Mouse (Mus musculus): ENCODE measurements at regions not wholly inside any gene's neighbourhood (a gene's known extent, or its start where the extent isn't known, plus 50 kb on each side); places are given as distances from the start of the nearest gene placed in this dataset.

DNA sequence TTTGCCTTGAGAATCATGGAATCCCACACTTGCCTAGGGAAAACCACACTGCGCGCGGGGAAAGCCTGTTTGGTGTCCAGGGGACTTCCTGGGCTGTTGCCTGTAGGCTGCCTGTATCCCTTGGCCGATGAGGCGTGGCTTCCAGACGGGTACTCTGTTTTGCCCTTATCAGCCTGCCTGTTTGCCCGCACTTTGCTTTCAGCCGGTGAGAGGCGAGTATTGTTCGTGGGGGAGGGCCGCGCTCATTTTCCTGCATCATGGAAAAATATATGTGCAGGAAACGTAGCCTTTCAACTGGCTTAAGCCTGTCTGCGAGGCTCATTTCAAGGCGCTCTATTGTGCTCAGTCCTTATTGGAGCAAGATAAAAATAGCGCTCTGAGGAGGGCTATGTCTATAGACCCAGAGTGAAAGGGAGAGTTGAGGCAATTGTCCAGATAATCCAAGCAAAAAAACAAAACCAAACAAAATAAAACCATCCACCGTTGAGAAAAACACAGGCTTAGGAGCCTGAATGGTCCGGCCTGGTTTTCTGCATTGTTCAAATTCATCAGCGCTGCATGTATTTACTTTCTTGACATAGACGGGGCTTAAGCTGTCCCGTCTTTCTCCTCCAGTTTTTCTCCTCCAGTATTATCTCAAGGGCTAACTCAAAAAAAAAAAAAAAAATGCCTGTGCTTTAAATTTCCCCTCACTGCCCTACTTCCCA, 67.9 kb downstream of the Klf5 start:
- DNase-seq (ENCODE audit: low spot score in 2 of 2): no peak

DNA sequence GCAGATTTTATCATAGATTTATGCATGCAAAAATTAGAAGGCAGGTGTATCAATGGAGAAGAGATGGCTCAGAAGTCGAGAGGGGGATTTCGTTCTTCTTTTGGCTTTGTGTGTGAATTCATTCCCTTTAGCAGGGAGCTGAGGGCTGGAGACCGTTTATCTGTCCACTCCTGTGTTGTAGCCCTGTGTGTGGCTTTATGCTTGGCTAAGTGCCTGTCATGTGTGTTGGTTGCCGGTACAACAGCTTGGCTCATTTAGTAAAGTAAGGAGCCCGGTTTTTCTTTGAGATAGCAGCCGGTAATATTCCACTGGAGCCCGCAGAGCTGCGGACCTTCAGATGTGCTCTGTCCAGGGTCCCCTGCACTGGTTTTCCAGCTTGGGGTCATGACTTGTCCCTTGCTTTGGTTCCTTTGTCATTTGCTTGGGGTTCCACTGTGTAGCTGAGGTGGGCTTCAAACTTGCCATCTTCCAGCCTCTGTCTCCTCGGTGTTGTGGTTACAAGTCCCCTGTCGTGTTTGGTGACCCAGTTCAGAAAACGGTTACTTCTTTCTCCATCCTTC, 68.6 kb downstream of the Klf5 start:
- no peak for DNase-seq (ENCODE audit: low spot score in 2 of 2)

DNA sequence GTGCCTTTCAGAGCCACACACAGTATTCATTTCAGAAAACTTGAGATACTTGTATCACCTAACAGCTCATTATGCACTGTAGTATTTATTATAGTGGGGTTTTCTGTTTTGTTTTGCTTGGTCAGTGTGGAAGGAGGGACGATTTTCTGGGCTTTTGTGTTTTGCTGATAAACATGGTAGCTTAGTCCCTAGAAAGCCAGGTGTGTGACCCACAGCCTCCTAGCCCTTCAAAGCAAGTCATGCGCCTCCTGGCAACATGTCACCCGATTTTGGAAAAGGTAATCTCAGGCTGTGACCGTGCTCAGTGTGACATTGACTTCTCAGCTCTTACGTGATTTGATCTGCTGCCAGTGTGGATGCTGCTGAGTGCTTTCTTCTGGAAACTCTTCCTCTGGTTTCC, 70.9 kb downstream of the Klf5 start:
- no peak for DNase-seq (ENCODE audit: low spot score in 2 of 2)

DNA sequence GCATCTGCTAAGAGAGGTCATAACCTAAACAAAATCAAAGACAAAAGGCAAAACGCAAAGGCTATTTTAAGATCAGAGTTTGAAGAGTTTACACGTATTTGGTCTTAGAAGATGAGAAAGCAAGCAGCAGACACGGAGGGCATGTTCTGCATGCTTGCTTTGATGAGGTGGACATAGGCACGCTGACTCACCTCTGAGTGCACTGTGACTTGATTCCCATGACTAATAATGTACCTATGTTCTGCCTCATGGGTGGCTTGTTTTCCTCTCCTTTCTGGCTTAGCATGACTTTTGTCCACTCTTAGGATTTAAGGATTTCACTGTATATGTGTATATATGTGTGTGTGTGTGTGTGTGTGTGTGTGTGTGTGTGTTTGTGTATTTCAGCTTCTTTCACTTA, 75.2 kb downstream of the Klf5 start:
- no peak for DNase-seq (ENCODE audit: low spot score in 2 of 2)

DNA sequence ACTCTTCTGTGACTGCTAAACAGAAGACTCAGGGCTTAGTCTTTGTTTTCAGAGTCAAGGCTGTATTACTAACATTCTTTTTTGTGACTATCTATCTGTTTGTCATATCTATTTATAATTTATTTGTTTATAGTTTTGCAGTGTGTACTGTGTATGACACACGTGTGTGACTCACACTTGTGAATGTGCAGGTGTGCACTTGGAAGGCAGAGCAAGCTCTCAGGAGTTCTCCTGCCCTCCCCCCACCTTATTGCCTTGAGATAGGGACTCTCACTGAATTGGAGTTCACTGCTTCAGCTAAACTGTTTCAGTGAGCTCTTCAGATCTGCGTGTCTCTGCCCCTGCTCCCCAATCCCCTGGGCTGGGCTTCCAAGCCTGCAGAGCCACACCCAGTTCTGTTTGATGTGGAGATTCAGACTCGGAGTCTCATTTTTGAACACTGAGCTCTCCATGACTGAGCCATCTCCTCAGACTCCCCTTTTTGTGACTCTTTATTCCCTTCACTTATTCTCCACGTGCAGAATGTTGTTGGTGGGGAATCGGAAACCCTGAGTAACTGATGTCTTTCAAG, 76.6 kb downstream of the Klf5 start:
- DNase-seq (ENCODE audit: low spot score in 2 of 2): no peak

DNA sequence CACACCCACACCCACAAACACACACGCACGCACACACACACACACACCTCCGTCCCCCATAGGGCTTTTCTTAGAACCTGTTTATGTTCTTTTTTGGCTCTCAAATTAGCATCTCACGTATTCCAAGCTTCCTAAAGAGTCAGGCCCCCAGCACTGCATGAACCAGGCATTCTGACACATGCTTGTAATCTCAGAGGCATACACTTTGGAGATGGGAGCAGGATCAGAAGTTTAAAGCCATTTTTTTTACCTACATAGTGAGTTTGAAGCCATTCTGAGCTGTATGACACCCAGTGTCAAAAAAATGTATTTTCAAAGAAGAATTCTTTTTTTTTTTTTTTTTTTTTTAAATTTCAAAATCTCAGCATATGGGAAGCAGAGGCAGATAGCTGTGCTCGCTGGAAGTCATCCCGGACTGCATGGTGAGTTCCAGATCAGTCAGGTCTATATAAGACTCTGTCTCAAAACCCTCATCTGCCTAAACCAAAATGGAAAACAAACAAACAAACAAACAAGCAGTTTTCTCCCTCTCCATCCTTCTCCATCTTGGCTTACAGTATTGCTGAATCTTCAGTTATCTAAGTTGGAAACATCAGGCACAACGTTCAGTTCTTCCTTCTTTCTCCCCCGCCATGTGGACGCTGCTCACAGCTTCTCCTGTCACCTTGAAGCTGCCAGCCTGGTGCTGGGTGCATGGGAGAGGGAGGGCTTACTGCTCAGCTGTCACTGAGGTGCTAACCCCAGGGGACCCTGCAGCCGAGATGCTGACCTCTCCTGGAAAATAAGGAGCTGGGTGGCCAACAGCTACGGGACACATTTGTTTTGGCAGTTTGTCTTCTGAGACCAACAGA, 78.4 kb downstream of the Klf5 start:
- DNase-seq (ENCODE audit: low spot score in 2 of 2): no peak

DNA sequence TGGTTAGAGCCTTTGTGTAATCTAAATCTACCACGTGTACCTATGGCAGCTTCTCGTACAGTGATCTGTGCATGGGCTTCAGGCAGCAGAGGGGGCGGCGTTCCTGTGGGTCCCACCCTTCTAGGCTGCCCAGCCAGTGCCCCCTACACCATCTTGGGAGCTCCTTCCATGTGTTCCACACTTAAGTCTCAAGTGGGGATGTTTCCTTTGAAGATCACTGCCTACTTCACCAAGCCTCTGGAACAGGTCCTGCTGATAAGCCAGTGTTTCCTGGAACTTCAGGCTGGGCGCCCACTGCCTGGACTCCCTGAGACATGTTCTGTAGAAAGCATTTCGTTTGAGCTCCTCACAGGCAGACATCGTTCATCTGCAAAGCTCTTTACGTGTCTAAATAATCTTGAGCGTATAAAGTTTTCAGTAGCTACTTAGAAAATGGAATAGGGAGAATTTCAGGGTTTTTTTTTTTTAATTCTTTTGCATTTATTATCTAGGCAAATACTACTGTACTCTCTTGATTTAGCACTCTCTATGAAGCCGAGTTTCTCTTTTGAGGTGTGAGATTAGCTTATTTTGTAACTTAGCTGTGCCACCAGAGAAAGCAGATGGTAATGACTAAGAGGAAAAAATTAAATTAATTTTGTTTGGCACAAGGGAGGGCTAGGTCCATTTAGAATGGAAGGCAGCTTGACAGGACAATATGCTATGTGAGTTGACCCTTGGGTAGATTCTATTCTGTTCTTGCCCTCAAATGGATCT, 82.9 kb downstream of the Klf5 start:
- no peak for DNase-seq (ENCODE audit: low spot score in 2 of 2)

DNA sequence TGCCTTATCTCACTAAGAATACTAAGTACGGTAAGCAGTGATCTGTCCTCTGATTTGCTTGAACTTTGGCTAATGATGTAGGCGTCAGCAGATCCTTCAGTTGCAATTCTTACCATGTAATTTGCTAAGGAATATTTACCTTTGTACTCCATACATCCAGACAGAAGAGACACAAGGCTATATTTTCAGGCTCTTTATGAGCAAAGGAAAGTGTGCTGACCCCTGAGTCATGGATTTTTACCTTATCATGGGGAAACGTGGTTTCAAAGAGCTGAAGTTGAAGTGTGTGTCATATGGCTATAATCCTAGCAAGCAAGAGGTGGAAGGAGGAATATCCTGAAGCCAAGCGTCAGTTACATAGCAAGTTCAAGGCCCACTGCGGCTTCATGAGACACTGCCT, 83.6 kb downstream of the Klf5 start:
- no peak for DNase-seq (ENCODE audit: low spot score in 2 of 2)

DNA sequence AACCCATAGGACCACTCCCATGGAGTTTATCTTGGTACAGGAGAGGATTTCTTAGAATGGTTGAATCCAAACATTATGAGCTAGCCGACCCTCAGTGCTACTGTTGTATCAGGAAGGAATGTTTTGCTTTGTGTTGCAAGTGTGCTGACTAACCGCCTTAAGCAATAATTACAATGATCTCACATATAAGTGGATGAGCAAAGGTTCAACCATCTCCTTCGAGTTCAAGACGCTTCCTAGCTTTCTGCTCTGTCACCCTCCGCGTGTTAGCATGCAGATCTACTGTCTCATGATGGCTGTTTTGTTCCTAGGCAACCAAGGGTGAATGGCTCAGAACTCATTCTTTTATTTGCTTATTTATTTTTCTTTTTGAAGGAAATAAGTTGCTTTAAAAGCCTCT, 84.7 kb downstream of the Klf5 start:
- DNase-seq (ENCODE audit: low spot score in 2 of 2): no peak

DNA sequence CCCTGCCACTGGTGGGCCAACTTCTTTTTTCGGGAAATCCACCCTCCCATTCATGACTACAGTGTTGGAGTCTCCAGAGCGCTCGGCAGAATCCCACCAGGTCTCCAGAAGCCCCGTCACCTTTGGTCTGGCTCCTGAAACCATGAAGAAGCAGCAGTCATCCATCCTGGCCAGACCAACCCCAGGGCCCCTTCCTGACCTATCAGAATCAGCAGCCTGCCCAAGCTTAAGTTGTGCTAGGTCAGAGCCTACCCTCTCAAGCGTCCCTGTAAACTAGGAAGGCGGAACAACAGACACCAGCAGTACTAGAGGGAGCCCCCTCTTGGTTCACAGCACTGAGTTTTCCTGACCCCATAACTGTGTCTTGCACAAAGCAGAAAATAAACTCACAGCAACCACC, 89.1 kb downstream of the Klf5 start:
- DNase-seq (ENCODE audit: low spot score in 2 of 2): no peak

DNA sequence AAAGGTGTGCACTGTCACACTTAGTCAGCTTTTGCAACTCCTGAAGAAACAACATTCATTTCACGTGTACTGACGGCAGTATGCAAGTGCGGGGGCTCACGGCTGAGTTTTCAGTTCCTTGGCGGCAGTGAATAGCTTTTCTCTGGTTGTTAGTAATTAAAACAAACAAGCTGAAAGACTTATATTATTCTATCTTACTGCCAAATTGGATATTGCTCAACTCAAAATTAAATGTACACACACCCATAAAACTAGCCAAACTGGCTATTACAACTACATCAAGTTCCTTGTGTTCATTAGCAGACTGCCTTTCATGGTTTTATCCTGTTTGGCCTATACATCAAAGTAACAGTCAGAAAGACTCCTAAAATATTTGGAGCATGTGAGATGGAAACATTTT, 90.8 kb downstream of the Klf5 start:
- no peak for DNase-seq (ENCODE audit: low spot score in 2 of 2)

DNA sequence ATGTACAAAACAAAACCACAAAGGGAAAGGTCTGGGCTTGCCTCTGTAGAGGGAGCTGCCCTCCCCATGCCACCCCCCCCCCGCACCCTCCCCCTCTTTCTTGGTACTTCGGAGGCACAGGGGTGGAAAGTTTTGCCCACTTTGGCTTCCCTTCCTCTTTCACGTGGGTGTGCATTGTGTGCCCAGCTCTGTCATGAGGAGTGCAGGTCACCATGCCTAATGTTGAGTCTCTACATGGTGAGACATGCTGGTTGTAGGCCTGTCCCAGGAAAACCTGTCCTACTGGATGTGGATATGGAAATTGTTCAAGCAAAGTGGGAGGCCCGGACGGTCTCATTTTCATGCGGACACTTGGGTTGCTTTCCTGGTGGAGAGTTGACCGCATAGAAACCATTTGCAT, 93.2 kb downstream of the Klf5 start:
- no peak for DNase-seq (ENCODE audit: low spot score in 2 of 2)

DNA sequence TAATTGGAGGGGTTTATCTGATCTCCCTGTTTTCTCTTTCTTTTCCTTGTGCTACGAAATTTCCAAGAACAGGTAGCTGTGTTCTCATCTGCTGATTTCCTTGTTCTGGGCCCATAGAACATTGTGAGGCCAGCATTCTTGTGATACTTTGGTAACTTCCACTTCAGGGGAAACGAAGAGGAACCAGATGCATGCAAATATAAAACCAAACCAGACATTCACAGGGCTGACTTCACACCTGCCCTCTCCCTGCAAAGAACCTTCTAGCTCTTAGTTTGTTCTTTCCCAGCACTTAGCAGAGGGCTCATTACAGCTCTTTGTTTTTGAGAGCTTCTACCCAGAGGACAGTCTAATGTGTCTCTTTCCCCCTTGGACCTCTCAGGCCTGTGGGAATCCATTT, 94.3 kb downstream of the Klf5 start:
- DNase-seq (ENCODE audit: low spot score in 2 of 2): no peak

DNA sequence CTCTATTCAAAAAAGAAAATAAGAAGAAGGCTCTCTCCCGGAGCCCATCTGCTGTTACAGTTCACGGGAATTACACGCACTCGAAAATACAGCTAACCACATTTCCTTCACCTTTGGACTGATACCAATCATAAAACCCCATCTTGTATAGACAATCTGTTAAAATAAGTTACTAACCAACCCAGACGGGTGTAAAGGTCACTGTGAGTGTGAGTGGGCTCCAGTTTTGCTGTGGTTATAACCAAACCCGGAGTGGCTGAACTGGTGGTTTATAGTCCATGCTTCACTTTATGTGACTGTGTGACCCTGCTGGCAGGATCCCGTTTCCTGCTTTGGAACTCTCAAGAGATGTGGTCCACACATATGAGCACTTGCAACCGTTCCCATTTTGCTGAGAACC, 95.1 kb downstream of the Klf5 start:
- no peak for DNase-seq (ENCODE audit: low spot score in 2 of 2)

DNA sequence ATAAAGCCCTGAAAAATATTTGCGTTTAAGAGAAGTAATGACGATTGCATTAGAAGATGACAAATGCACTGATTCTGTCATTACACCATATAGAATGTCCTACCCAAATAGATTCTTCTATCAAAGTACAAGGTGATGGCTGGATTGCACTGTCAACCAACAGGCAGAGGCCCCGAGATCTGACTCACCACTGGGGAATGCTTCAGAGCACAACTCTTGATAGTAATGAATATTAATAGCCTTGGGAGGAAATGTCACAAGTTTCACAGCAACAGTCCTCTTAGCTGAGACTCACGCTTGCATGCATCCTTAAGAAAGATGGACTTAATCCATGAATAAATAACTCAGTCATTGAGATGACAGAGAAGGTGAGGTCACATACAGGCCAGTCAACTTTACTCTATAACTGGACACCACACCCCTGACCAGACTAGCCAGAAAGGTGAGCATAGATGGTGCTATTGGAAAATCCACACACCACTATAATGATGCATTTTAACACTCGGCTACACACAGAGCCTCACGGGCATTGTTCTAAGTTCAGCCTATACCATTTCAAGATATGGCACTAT, 104.8 kb downstream of the Klf5 start:
- DNase-seq (ENCODE audit: low spot score in 2 of 2): no peak

DNA sequence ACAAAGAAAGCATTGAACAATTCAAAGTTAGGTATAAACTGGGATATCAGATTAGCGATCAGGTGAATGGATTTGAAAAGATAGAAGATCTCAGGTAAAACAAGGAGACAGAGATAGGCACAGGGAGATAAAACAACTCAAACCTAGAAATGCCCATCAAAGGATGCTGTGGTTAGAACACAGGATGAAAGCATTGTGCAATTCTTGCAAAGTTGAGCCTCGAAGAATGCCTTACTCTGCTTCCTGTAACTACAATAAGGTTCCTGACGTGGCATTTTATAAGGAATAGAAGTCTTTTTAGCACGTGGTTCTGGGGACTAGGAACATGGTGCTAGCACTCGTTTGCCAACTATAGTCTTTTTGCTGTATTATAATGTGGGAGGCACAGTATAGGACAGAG, 106.7 kb downstream of the Klf5 start:
- no peak for DNase-seq (ENCODE audit: low spot score in 2 of 2)

DNA sequence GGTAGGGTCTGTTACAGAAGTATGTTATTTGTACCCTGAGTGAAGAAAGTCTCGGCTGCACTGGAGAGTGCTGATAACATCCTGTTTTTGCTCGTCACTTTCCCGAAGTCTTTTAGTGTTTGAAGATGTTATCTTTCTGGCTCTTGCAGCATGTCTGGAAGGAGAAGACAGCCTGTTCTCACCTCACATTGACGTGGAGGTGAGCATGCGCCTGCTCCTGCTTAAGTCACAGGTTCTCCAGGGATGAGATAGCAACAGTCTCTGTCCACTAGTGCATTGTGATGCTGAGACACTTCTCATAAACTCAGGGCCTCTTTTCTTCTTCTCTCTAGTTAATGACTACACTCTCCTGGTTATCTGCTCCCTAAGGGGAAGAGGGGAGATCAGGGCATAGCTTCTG, 113.3 kb downstream of the Klf5 start:
- DNase-seq (ENCODE audit: low spot score in 2 of 2): no peak

DNA sequence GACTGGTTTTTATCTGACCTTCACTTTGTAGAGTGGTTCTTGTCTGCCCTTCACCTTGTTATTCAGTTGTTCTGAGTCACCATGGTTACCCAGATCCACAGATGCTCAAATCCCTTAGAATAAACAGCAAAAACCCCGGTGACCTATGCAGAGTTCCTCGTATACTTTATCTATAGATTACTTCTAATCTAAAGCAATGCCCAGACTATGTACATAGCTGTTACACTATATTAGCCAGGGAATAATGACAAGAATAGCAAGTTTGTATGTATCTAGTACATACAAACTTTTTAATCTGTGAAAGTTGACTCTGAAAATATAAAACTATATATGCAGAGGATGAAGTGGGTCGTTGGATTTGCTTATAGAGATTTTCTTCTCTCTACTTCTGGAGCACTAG, 117.7 kb downstream of the Klf5 start:
- no peak for DNase-seq (ENCODE audit: low spot score in 2 of 2)

DNA sequence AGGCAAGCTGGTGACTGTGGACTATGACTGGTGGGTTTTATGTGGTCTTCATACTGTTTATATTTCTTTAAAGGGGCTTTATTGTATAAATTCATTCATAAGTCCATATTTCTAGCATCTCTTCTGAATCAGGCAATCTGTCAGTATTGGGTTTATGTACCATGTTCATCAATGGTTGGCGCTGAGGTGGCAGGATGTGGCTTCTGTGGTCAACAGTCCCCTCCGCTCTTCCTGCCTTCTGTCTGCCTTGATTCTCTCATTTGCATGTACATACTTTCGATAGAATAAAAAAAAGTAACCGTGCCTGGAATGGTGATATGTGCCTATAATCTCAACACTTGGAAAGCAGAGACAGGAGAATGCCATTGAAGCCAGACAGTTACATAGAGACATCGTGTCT, 120.5 kb downstream of the Klf5 start:
- DNase-seq (ENCODE audit: low spot score in 2 of 2): no peak

DNA sequence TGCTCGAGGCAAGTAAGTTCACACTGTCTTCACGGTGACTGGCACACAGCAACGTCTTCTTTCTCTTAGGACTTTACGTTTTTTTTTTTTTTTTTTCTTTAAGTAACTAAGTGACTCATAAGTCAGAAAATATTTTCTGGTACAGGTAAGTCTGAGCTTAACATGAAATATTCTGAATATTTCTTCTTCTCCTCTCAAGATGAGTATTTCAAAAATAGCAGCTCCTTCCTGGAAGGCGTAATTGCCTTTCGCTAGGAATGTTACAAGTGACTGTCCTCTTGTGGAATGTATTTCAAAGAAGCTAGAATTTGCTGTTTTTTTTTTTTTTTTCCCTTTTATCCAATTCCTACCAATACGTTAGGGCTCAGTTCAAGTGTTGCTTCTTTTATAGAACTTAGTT, 124.8 kb downstream of the Klf5 start:
- no peak for DNase-seq (ENCODE audit: low spot score in 2 of 2)

DNA sequence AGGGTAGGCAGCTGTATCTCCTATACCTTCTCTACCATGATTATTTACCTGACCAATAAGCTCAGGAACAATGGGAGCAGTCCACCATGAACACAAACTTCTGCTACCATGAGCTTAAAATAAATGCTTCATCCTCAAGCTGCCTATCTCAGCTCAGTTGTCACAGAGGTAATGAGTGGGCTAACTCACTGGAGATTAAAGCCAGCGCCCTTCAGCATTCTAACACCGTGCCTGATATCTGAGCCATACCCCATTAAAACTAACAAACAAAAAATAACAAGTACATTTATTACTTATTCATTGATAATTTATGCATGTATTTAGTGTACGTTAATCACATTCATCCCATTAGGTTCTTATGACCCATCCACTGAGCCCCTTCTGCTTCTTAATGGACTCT, 128.6 kb downstream of the Klf5 start:
- DNase-seq (ENCODE audit: low spot score in 2 of 2): no peak
